In genomic region chrX:20687519-20688067, GRCm38 (mm10) we compare ENCODE assay signal across 7 mouse cellular contexts. TPM values are rescaled to one million over a fixed set of nuclear protein-coding genes. Genes with fewer than 3 reads are reported as not detected.
DNase-seq lines count a peak whose midpoint lies in the region; ATAC-seq lines count a peak whose summit lies in the region.

Gene Cdk16, plus strand, starts transcription at chrX:20687954.

- H3K36me3 ChIP-seq in midbrain, embryonic 10.5 days: peaks cover 27% of the 10 kb centered on the region

- H3K27me3 ChIP-seq in midbrain, embryonic 10.5 days (ENCODE audit: low read depth, poor library complexity, severe bottlenecking): no peaks in the 10 kb centered on the region

- H3K9me3 ChIP-seq in midbrain, embryonic 10.5 days (replicated peaks): peaks cover 3% of the 10 kb centered on the region; the same call in 1 of the 2 replicates

- peak within 1 kb of the TSS; percentile 68 for H3K4me3 ChIP-seq in midbrain, embryonic 10.5 days

- 21% methylated on average over 16 of the region's 16 CpGs for WGBS in midbrain, embryonic 10.5 days

- peak within 1 kb of the TSS; percentile 94 for H3K27ac ChIP-seq in midbrain, embryonic 10.5 days (replicated peaks)

- peak; percentile 88 for ATAC-seq in inflammation-experienced regulatory T-cells, adult 6 months

- peaks cover 18% of the 10 kb centered on the region for H3K4me1 ChIP-seq in midbrain, embryonic 10.5 days

- peak; percentile 90 to 96 for DNase-seq in adrenal gland, adult (ENCODE audit: inconsistent age in 2 of 2, low spot score in 1 of 2)
- peak; percentile 90 for DNase-seq in embryo, embryonic 10 days (ENCODE audit: low spot score)
- DNase-seq in gastrocnemius, postnatal 10 days: peak; percentile 66
- peak; percentile 78 to 95 for DNase-seq in left cerebral cortex, postnatal 25 days (ENCODE audit: low spot score in 2 of 2)
- peak; percentile 81 for DNase-seq in midbrain, embryonic 10.5 days (ENCODE audit: low spot score)
- DNase-seq in right cerebral cortex, postnatal 4 days: peak; percentile 67

- intact Hi-C loops in left cerebral cortex, postnatal 25 days (cut with DNase I): loop anchor here (2.0 to 5.0 kb wide), 3 partner anchors 17 to 85 kb away; no protein-coding TSS in a partner anchor

RNA-seq across cellular contexts. Expression of gene Cdk16, which starts in this region (rescaled TPM):
- 100 to 1,000 TPM; 128 to 139 TPM for total RNA-seq in gastrocnemius, postnatal 10 days (2021)
- 10 to 100 TPM in 2 of 3 experiments, 1 to 10 TPM in 1; 5.6 to 14.2 (median 13.1) TPM for polyA plus RNA-seq in inflammation-experienced regulatory T-cells, adult 6 months (2017; shearing (Covaris generic))
- 100 to 1,000 TPM; 282 to 311 TPM for total RNA-seq in left cerebral cortex, postnatal 25 days (2021)
- polyA plus RNA-seq in midbrain, embryonic 10.5 days (2016; fragmentation: Nextera tagmentation; extraction: Ambion mirVana): 117 and 129 TPM in 2 replicates

Comparison
In these comparisons a context has a peak if more than half of its experiments do, and no peak if none do; other contexts are left out.
1. Peak in every context shown above with its lines: DNase-seq, ATAC-seq, H3K4me3 ChIP-seq and H3K27ac ChIP-seq.